Mouse (Mus musculus) megakaryocyte, embryonic 14.5 days (primary cell): ENCODE measurements around the gene Snapc2. TPM values are rescaled to one million over a fixed set of nuclear protein-coding genes. Genes with fewer than 3 reads are reported as not detected.
A peak's percentile ranks its signal among the peaks of the same experiment; 100 is the strongest.

Experiments used
- H3K27me3 ChIP-seq: replicated peaks from 2 replicates; pipeline ENCODE3; 2012; ENCODE audit warnings: inconsistent platforms
- H3K36me3 ChIP-seq: replicated peaks from 2 replicates; pipeline ENCODE3; 2012; ENCODE audit warnings: low read length, inconsistent platforms, mixed read lengths
- H3K4me1 ChIP-seq: 2 replicates; pipeline ENCODE4 v1.6.1; 2012; ENCODE audit warnings: inconsistent platforms
- H3K4me3 ChIP-seq: replicated peaks from 2 replicates; pipeline ENCODE3; 2012; ENCODE audit warnings: moderate library complexity, mild to moderate bottlenecking, inconsistent platforms
- H3K9me3 ChIP-seq: 2 replicates; pipeline ENCODE4 v1.6.1; 2012; ENCODE audit warnings: inconsistent platforms
- FLI1 ChIP-seq: IDR thresholded peaks from 2 replicates; pipeline ENCODE4 v1.6.1; 2012; ENCODE audit warnings: low read length, inconsistent platforms, mixed read lengths
- GATA1 ChIP-seq: IDR thresholded peaks from 3 replicates; pipeline ENCODE4 v1.6.1; 2012; ENCODE audit warnings: mixed read lengths, low read length, inconsistent platforms, borderline replicate concordance
- polyA plus RNA-seq: library from polyadenylated mRNA; stranded (reverse); fragments of >175 nt; gene quantifications from 2 replicates; pipeline ENCODE4 v1.2.3, GENCODE M21; 2012; ENCODE audit warnings: low replicate concordance; ENCODE audit not compliant: insufficient read depth

Gene Snapc2
- polyA plus RNA-seq, 1 experiment = 69.9 TPM

DNA sequence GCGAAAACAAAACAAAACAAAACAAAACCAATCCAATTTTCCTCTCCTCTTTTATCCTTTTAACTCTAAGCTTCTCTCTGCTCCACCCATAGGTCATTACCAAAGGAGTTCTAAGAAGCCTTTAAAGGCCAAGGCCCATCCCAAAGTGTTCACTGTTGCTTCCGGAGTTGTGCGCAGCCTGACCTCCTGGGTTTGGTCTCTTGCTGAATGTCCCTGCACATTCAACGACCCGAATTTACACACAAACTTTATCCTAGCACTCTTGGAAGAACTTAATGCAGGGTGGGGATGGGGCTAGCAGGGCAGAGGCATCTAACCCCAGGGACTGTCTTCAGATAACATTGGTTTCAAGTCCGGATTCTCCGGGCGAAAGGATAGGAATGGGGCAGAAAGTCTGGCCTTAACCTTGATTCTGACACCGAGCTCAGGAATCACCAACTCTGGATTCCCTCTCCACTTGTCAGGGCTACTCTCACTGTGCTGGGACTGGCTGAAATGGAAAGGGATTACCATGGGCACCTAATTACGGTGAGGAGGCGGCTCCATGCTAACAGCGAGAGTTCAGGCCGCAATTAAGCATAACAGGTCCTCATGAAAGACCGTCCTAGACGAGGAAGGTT lies 15.0 kb upstream of the Snapc2 start:
- Histone ChIP-seq H3K4me1 (peaks cover 51% of the 10 kb centered on the region), H3K36me3 (peaks cover 33% of the 10 kb centered on the region), H3K4me3 (peak overlapping the region; percentile 96), H3K27me3 (peaks cover 18% of the 10 kb centered on the region), H3K9me3 (no peaks in the 10 kb centered on the region)
- TF ChIP-seq FLI1 = no peak
- TF ChIP-seq GATA1 = no peak

DNA sequence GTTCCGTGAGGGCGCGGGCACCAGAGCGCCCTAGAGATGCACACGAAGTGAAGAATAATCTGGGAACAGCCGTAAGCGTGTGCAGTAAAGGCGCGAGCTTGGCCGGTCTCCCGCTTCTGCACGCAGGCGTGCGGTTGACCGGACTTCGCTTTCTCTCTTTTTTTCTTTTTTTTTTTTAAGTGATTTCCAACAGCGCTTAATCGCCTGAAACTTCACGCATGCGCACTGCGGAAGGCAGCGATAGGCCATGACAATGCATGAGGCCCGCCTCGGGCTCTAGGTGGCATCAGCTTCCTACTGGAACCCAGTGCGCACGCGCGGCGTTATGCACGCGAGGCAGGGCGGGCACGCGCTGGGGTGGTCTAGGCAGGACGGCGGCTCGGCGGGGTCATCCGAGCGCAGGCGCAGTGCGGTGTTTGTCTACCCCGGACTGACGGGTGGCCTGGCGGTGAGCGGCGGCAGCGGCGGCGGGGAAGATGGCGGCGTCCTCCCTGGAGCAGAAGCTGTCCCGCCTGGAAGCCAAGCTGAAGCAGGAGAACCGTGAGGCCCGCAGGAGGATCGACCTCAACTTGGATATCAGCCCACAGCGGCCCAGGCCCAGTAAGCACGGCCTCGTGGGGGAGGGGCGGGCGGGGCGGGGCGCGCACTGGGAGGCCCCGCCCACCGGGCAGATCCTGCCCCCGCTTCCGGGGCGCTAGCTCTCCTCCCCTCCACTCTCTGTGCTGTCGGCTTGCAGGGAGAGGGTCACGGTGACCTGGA lies 14.3 kb upstream of the Snapc2 start, which contains the start of the genes Map2k7 and Gm49320:
Gene Map2k7 (plus strand): TSS at position 307 of the 759 bp plus-strand sequence.
Gene Gm49320 (plus strand): TSS at position 432 of the 759 bp plus-strand sequence.
- no peaks in the 10 kb centered on the region for H3K9me3 ChIP-seq
- no peak for TF ChIP-seq GATA1
- TF ChIP-seq FLI1 = no peak
- peaks cover 40% of the 10 kb centered on the region for H3K36me3 ChIP-seq
- H3K4me1 ChIP-seq = peaks cover 51% of the 10 kb centered on the region
- H3K27me3 ChIP-seq = peaks cover 18% of the 10 kb centered on the region
- H3K4me3 ChIP-seq = peak within 1 kb of the TSS; percentile 96

DNA sequence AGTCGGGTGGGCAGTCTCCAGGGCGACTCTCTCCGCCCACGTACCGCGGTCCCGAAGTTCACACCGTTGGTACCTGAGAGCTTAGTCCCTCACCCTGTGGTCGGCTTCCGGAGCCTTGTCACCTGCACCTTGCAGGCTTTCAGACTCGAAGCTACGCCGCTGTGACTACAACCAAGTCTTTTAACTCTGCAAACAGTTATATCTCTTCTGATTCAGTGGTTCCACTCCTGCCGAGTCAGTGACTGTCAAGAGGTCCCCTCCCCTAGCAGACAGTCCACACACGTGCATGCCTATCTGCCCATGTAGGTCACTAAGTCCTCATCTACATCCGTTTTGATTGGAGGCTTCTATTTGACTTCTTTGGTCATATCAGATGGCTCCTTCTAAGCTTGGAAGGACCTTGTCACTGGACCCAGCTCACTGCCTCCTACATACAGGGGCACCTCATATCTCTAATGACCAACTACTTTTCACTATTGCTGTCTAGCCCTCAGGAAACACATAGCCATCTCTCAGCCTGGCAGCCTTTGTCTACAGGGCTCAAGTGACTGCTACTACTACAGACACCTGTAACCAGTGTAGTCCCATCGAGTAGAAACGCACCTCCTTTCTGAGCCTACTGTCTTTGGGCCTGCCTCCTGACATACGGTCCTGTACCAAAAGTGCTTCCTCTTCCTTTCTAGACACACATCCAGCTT lies 13.5 kb upstream of the Snapc2 start:
- peaks cover 51% of the 10 kb centered on the region for H3K4me1 ChIP-seq
- H3K4me3 ChIP-seq = peak overlapping the region; percentile 96
- H3K36me3 ChIP-seq = peaks cover 47% of the 10 kb centered on the region
- TF ChIP-seq FLI1 (no peak), GATA1 (no peak)
- peaks cover 13% of the 10 kb centered on the region for H3K27me3 ChIP-seq
- H3K9me3 ChIP-seq = no peaks in the 10 kb centered on the region

DNA sequence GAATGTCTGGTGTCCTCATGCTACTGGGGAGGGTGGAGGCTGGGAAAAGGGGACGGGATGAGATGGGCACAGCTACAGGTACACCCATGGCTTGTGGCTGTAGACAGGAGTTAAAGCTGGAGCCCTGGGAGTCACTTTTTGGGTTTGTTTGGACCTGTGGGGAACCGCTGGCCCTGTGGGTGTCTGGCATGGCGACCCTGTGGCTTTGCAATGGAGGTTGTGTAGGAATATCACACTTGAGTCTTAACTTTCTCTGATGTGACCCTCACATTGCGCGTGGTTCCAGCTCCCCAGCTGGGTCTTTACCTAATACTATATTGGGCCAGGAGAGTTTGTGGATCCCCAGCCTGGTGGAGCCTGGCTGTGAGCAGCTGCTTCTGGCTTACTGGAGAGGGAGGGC lies 7.8 kb upstream of the Snapc2 start:
- Histone ChIP-seq H3K4me1 (peaks cover 30% of the 10 kb centered on the region), H3K4me3 (no peak overlapping the region), H3K27me3 (no peaks in the 10 kb centered on the region), H3K36me3 (peaks cover 100% of the 10 kb centered on the region), H3K9me3 (no peaks in the 10 kb centered on the region)
- TF ChIP-seq GATA1 (no peak), FLI1 (no peak)

DNA sequence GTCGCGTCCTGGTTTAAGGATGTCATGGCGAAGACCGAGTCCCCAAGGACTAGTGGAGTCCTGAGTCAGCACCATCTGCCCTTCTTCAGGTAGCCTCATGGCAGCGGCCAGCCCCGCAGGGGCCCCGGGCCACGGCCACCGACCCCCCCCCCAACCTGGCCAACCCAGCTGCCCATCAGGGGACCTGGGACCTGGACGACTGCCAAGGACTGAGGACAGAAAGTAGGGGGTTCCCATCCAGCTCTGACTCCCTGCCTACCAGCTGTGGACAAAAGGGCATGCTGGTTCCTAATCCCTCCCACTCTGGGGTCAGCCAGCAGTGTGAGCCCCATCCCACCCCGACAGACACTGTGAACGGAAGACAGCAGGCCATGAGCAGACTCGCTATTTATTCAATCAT lies 7.1 kb upstream of the Snapc2 start:
- TF ChIP-seq FLI1 (no peak), GATA1 (no peak)
- H3K27me3 ChIP-seq = no peaks in the 10 kb centered on the region
- H3K9me3 ChIP-seq = no peaks in the 10 kb centered on the region
- H3K4me3 ChIP-seq = no peak overlapping the region
- peaks cover 30% of the 10 kb centered on the region for H3K4me1 ChIP-seq
- peaks cover 98% of the 10 kb centered on the region for H3K36me3 ChIP-seq

DNA sequence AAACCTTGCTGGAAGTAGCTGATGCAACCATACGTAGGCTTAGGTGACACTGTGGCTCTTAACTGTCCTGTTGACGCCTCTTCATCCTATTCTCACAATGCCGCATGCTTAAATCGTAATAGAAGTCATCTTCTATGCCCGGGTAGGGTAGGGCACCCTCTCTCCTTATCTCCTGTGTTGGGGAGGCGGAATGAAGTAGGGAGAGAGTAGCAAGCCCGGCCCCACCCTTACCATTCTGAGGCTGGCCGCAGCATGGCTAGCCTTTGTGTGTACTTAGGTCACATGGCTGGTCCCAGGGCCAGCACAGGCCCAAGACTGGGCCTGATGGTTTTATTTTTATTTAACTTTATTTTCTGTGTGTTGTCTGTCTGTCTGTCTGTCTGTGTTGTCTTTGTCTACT lies 5.6 kb upstream of the Snapc2 start:
- Histone ChIP-seq H3K9me3 (no peaks in the 10 kb centered on the region), H3K27me3 (no peaks in the 10 kb centered on the region), H3K4me3 (no peak overlapping the region), H3K36me3 (peaks cover 83% of the 10 kb centered on the region), H3K4me1 (peaks cover 26% of the 10 kb centered on the region)
- no peak for TF ChIP-seq GATA1
- no peak for TF ChIP-seq FLI1

DNA sequence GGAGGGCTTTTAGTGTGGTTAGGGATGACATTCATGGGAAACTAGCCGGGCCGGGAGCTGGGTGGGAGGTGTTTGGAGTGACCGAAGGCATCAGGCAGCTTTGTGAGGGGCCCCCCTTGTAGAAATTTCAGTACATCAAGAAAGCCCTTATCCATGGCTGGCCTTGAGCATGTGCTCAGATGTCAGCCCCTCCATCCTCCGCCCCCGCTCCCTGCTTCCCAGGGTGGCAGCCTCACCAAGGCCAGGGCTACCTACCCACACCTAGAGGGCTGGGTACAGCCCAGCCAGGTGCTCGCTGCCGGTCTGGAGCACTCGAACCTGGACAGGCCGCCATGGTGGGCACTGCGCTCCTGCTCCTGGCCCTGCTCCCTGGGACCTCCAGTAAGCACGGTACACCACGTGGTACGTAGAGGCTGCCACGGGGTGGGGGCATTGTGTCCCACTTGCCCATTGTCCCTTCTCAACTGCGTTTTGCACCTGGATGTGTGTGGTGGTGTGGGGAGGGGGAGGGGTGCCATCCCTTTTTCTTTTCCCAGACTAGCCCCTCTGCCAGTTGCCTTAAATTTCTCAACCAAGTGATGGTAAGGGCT lies 4.8 kb upstream of the Snapc2 start, which contains the start of gene Tgfbr3l:
Gene Tgfbr3l (plus strand): TSS at position 264 of the 590 bp plus-strand sequence.
- Histone ChIP-seq H3K9me3 (no peaks in the 10 kb centered on the region), H3K4me3 (no peak within 1 kb of the TSS), H3K4me1 (peaks cover 27% of the 10 kb centered on the region), H3K36me3 (peaks cover 75% of the 10 kb centered on the region), H3K27me3 (no peaks in the 10 kb centered on the region)
- TF ChIP-seq GATA1 (no peak), FLI1 (no peak)

DNA sequence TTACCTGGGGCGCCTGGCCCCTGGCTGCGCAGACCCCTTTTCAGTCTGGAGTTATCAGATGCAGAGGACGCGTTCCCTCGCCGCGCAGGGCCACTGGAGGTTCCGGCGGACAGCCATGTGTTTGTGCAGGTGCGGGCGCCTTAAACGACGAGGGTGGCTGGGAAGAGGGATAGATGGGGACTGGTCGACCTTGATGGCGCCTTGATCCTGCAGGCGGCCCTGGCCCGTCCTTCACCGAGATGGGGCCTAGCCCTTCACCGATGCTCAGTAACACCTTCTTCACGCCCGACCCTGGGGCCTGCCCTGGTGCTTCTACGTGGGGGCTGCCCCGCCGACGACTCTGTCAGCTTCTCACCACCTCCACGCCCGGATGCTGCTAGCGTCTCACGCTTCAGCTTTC lies 3.7 kb upstream of the Snapc2 start:
- TF ChIP-seq GATA1 (no peak), FLI1 (no peak)
- Histone ChIP-seq H3K9me3 (no peaks in the 10 kb centered on the region), H3K4me3 (no peak overlapping the region), H3K27me3 (no peaks in the 10 kb centered on the region), H3K36me3 (peaks cover 65% of the 10 kb centered on the region), H3K4me1 (peaks cover 36% of the 10 kb centered on the region)

DNA sequence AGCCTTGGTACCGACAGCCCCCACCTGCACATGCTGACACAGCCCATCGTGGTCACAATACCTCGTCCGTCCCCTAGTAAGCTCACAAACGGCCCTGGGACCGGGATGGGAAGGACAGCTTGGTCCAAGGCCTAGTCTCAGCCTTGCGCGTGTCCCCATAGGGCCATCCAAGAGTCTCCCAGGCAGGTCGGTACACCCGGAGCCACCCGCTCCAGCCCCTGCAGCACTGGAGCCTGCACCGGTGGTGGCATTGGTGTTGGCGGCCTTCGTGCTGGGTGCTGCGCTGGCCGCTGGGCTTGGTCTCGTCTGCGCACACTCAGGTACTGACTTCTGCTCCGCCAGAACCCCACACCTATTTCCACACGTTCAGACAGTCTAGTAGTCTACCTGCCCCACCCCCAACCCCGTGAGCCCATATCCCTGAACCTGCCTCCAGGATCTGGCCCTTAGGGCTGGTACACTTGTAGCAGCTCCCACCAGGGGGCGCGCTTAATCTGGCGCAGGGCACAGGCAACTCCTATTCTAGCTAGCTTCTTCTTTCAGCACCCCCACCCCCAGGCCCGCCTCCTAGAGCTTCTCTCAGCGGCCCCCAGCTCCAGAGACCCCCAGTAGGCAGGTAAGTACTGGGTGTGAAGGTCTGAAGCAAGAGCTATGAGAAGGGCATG lies 2.4 kb upstream of the Snapc2 start:
- H3K9me3 ChIP-seq = no peaks in the 10 kb centered on the region
- H3K36me3 ChIP-seq = peaks cover 65% of the 10 kb centered on the region
- TF ChIP-seq GATA1 (no peak), FLI1 (no peak)
- H3K4me3 ChIP-seq = no peak overlapping the region
- peaks cover 38% of the 10 kb centered on the region for H3K4me1 ChIP-seq
- H3K27me3 ChIP-seq = no peaks in the 10 kb centered on the region
